Mouse (Mus musculus) MEL (cell line): ENCODE results near the gene Alpk1. TPM values are rescaled to one million over a fixed set of nuclear protein-coding genes. Genes with fewer than 3 reads are reported as not detected.

Experiments used
- DNase-seq: peaks from one replicate; pipeline ENCODE4 v3.0.0; 2011; ENCODE audit warnings: low read depth, low spot score
- H3K27ac ChIP-seq: 2 replicates; pipeline ENCODE4 v1.5.1; 2012; ENCODE audit warnings: low read depth, mild to moderate bottlenecking, control low read depth, low read length, moderate library complexity; ENCODE audit not compliant: control insufficient read depth
- H3K27me3 ChIP-seq, 2 experiments: fragments of 150-350 bp in 1 of 2; sonication (generic) in 1 of 2; 2 replicates each; pipeline ENCODE4 v1.6.1; 2012; ENCODE audit warnings: low read length in 2 of 2, mild to moderate bottlenecking in 2 of 2, improper control_type of control experiment in 1 of 2, moderate library complexity in 1 of 2; ENCODE audit not compliant: insufficient read depth in 2 of 2, control insufficient read depth in 1 of 2
- H3K36me3 ChIP-seq, 2 experiments: 2 replicates each; pipeline ENCODE4 v1.6.1; 2012 to 2014; ENCODE audit warnings: low read length in 2 of 2, improper control_type of control experiment in 1 of 2, inconsistent platforms in 1 of 2, mild to moderate bottlenecking in 1 of 2; ENCODE audit not compliant: insufficient read depth in 2 of 2, control insufficient read depth in 1 of 2
- H3K4me1 ChIP-seq, 2 experiments: fragments of 150-350 bp in 1 of 2; sonication (generic) in 1 of 2; 2 replicates each; pipeline ENCODE4 v1.6.1; 2012; ENCODE audit warnings: low read length in 2 of 2, improper control_type of control experiment in 1 of 2, mild to moderate bottlenecking in 1 of 2; ENCODE audit not compliant: insufficient read depth in 2 of 2, control insufficient read depth in 1 of 2
- H3K4me3 ChIP-seq, 2 experiments: fragments of 150-350 bp in 1 of 2; sonication (generic) in 1 of 2; 2 replicates each; pipeline ENCODE4 v1.5.1; 2012; ENCODE audit warnings: low read depth in 2 of 2, low read length in 2 of 2, mild to moderate bottlenecking in 2 of 2, moderate library complexity in 2 of 2, control low read depth in 1 of 2, improper control_type of control experiment in 1 of 2; ENCODE audit not compliant: control insufficient read depth in 1 of 2, insufficient read depth in 1 of 2
- H3K79me2 ChIP-seq: 2 replicates; pipeline ENCODE4 v1.6.1; 2012; ENCODE audit warnings: mild to moderate bottlenecking, low read length, moderate library complexity; ENCODE audit not compliant: control insufficient read depth, poor library complexity, insufficient read depth
- H3K9ac ChIP-seq: 2 replicates; pipeline ENCODE4 v1.6.1; 2012; ENCODE audit warnings: low read depth, mild to moderate bottlenecking, control low read depth, low read length, moderate library complexity; ENCODE audit not compliant: control insufficient read depth, poor library complexity, severe bottlenecking
- H3K9me3 ChIP-seq: fragments of 150-350 bp; sonication (generic); replicated peaks from 2 replicates; pipeline ENCODE4 v1.6.1; 2012; ENCODE audit warnings: mild to moderate bottlenecking, low read length, improper control_type of control experiment, moderate library complexity; ENCODE audit not compliant: insufficient read depth
- CHD1 ChIP-seq: IDR thresholded peaks from 2 replicates; pipeline ENCODE4 v1.6.1; 2012; ENCODE audit warnings: low read depth, mild to moderate bottlenecking, inconsistent platforms, low read length, improper control_type of control experiment
- CTCF ChIP-seq, 3 experiments: IDR thresholded peaks in 2 of 3; conservative IDR thresholded peaks in 1 of 3; 2 replicates each; pipeline ENCODE4 v1.5.1; 2011 to 2012; ENCODE audit warnings: low read length in 3 of 3, low read depth in 2 of 3, mild to moderate bottlenecking in 2 of 3, improper control_type of control experiment in 1 of 3, inconsistent platforms in 1 of 3, mixed read lengths in 1 of 3, moderate library complexity in 1 of 3; ENCODE audit not compliant: control insufficient read depth in 1 of 3, insufficient read depth in 1 of 3, poor library complexity in 1 of 3, severe bottlenecking in 1 of 3
- EP300 ChIP-seq, 2 experiments: IDR thresholded peaks; 2 replicates each; pipeline ENCODE4 v1.6.1; 2011; ENCODE audit warnings: improper control_type of control experiment in 2 of 2, low read length in 2 of 2, low read depth in 1 of 2, mild to moderate bottlenecking in 1 of 2
- ETS1 ChIP-seq: IDR thresholded peaks from 2 replicates; pipeline ENCODE4 v1.6.1; 2012; ENCODE audit warnings: low read depth, mild to moderate bottlenecking, inconsistent platforms, low read length, improper control_type of control experiment, moderate library complexity
- GABPA ChIP-seq: IDR thresholded peaks from 2 replicates; pipeline ENCODE4 v1.6.1; 2012; ENCODE audit warnings: low read depth, mild to moderate bottlenecking, inconsistent platforms, low read length, improper control_type of control experiment, moderate library complexity
- MAX ChIP-seq: IDR thresholded peaks from 2 replicates; pipeline ENCODE4 v1.6.1; 2011; ENCODE audit warnings: low read length, improper control_type of control experiment
- MEF2A ChIP-seq: IDR thresholded peaks from 2 replicates; pipeline ENCODE4 v1.6.1; 2014; ENCODE audit warnings: low read depth, mild to moderate bottlenecking, inconsistent platforms, low read length, improper control_type of control experiment; ENCODE audit not compliant: poor library complexity, insufficient replicate concordance, severe bottlenecking; ENCODE audit errors: extremely low read depth
- MYB ChIP-seq: IDR thresholded peaks from 2 replicates; pipeline ENCODE4 v1.6.1; 2011; ENCODE audit warnings: mild to moderate bottlenecking, low read depth, low read length, improper control_type of control experiment
- MYC ChIP-seq: IDR thresholded peaks from 2 replicates; pipeline ENCODE4 v1.6.1; 2011; ENCODE audit warnings: low read depth, mild to moderate bottlenecking, low read length, improper control_type of control experiment, moderate library complexity
- NELFE ChIP-seq: IDR thresholded peaks from 2 replicates; pipeline ENCODE4 v1.6.1; 2011; ENCODE audit warnings: low read depth, low read length, improper control_type of control experiment
- NRF1 ChIP-seq: IDR thresholded peaks from 2 replicates; pipeline ENCODE4 v1.6.1; 2014; ENCODE audit warnings: low read depth, mild to moderate bottlenecking, inconsistent platforms, low read length, improper control_type of control experiment, moderate library complexity; ENCODE audit not compliant: poor library complexity, insufficient read depth, severe bottlenecking
- POLR2AphosphoS2 ChIP-seq: IDR thresholded peaks from 2 replicates; pipeline ENCODE4 v1.6.1; 2011; ENCODE audit warnings: low read length, improper control_type of control experiment
- POLR2AphosphoS5 ChIP-seq: IDR thresholded peaks from 2 replicates; pipeline ENCODE4 v1.6.1; 2012; ENCODE audit warnings: low read depth, borderline replicate concordance, mild to moderate bottlenecking, inconsistent platforms, low read length, moderate library complexity, mixed read lengths
- SIN3A ChIP-seq: IDR thresholded peaks from 2 replicates; pipeline ENCODE4 v1.6.1; 2012; ENCODE audit warnings: low read length, improper control_type of control experiment, inconsistent platforms
- TAL1 ChIP-seq: IDR thresholded peaks from 2 replicates; pipeline ENCODE4 v1.6.1; 2012; ENCODE audit warnings: mild to moderate bottlenecking, inconsistent platforms, low read length, moderate library complexity, mixed read lengths
- TCF12 ChIP-seq: IDR thresholded peaks from 2 replicates; pipeline ENCODE4 v1.6.1; 2014; ENCODE audit warnings: low read depth, mild to moderate bottlenecking, inconsistent platforms, low read length, improper control_type of control experiment, moderate library complexity
- USF1 ChIP-seq: IDR thresholded peaks from 2 replicates; pipeline ENCODE4 v1.6.1; 2014; ENCODE audit warnings: low read depth, mild to moderate bottlenecking, inconsistent platforms, low read length, improper control_type of control experiment, moderate library complexity
- USF2 ChIP-seq, 2 experiments: IDR thresholded peaks; 2 replicates each; pipeline ENCODE4 v1.6.1; 2011 to 2012; ENCODE audit warnings: improper control_type of control experiment in 2 of 2, low read length in 2 of 2, borderline replicate concordance in 1 of 2, inconsistent platforms in 1 of 2, low read depth in 1 of 2, mild to moderate bottlenecking in 1 of 2; ENCODE audit not compliant: insufficient read depth in 1 of 2
- ZNF384 ChIP-seq: IDR thresholded peaks from 2 replicates; pipeline ENCODE4 v1.6.1; 2012; ENCODE audit warnings: low read depth, mild to moderate bottlenecking, inconsistent platforms, low read length, improper control_type of control experiment
- polyA plus RNA-seq, 2 experiments: library from polyadenylated mRNA; stranded (reverse) in 1 of 2; unstranded in 1 of 2; fragments of >175 nt in 1 of 2; fragments of >200 nt in 1 of 2; gene quantifications; 2 replicates each; pipeline versions ENCODE4 v1.2.1 to v1.2.4; 2012; ENCODE audit warnings: low replicate concordance in 2 of 2, low read depth in 1 of 2; ENCODE audit not compliant: insufficient read length in 2 of 2, insufficient read depth in 1 of 2, missing spikeins in 1 of 2
- total RNA-seq: library from RNA; depleted of rRNA; stranded (reverse); fragments of 300-350 nt; gene quantifications from 2 replicates; pipeline ENCODE4 v1.2.3, GENCODE M21; 2012

The Alpk1 gene
- total and polyA plus RNA-seq, 3 experiments: 1.8 to 2.4 TPM; not detected in 1

- Histone ChIP-seq H3K9me3 (no peaks in the 10 kb centered on the region), H3K9ac (no peak overlapping the region), H3K36me3 (peaks cover 4 to 7% of the 10 kb centered on the region in 2 experiments; a peak in 3 of 4 replicates), H3K79me2 (peaks cover 12% of the 10 kb centered on the region), H3K4me1 (peaks cover 4 to 9% of the 10 kb centered on the region in 2 experiments; a peak in 3 of 4 replicates), H3K27me3 (no peaks in the 10 kb centered on the region), H3K4me3 (no peak overlapping the region), H3K27ac (no peak overlapping the region)
- DNase-seq: no peak
- no peak for TF ChIP-seq GABPA
- no peak for TF ChIP-seq MYC
- no peak for TF ChIP-seq MYB
Measured at GRCm38 (mm10) chr3:127826503-127826902, 46.2 kb upstream of the Alpk1 start.

GRCm38 (mm10) chr3:127823886-127824863, 43.8 kb upstream of the Alpk1 start:
- Histone ChIP-seq H3K4me1 (peaks cover 4 to 9% of the 10 kb centered on the region in 2 experiments; a peak in 3 of 4 replicates), H3K9me3 (no peaks in the 10 kb centered on the region), H3K27me3 (no peaks in the 10 kb centered on the region), H3K36me3 (peaks cover 4 to 15% of the 10 kb centered on the region in 2 experiments; a peak in 3 of 4 replicates), H3K9ac (no peak overlapping the region), H3K27ac (no peak overlapping the region), H3K79me2 (peaks cover 4% of the 10 kb centered on the region; the same call in 1 of the 2 replicates), H3K4me3 (no peak overlapping the region)
- DNase-seq: peak; percentile 13
- TF ChIP-seq MAX (no peak), TAL1 (no peak), CTCF (IDR thresholded peaks at IDR 0.05 in 2 of 3, conservative IDR thresholded peaks at IDR 0.05 in 1 of 3; ENCODE audit: control insufficient read depth in 1 of 3, insufficient read depth in 1 of 3, low read depth in 2 of 3, low read length in 3 of 3, poor library complexity in 1 of 3, severe bottlenecking in 1 of 3) (no peak), MYC (no peak), USF1 (no peak), ETS1 (no peak), USF2 (IDR thresholded peaks at IDR 0.05; ENCODE audit: borderline replicate concordance in 1 of 2, insufficient read depth in 1 of 2, low read depth in 1 of 2, low read length in 2 of 2) (no peak), ZNF384 (no peak), MEF2A (no peak), SIN3A (no peak), EP300 (IDR thresholded peaks at IDR 0.05; ENCODE audit: low read depth in 1 of 2, low read length in 2 of 2) (peak; percentile 25 to 66; a peak in 3 of 4 replicates), POLR2AphosphoS2 (no peak), NELFE (no peak), MYB (peak; percentile 63), CHD1 (no peak), TCF12 (peak; percentile 28; the same call in 1 of the 2 replicates), POLR2AphosphoS5 (no peak), NRF1 (no peak)
